Mouse (Mus musculus) heart, adult 2 months (tissue): ENCODE measurements around the gene Gch1.

Experiments
- CTCF ChIP-seq: fragments of 200-600 bp; IDR thresholded peaks from 2 replicates; pipeline ENCODE4 v1.8.1; 2022; ENCODE audit warnings: antibody characterized with exemption, mild to moderate bottlenecking, moderate library complexity
- EP300 ChIP-seq: fragments of 200-500 bp; IDR thresholded peaks from 2 replicates; pipeline ENCODE4 v1.6.1; 2011; ENCODE audit warnings: low read depth, low read length, control low read depth; ENCODE audit not compliant: insufficient read depth
- POLR2A ChIP-seq: fragments of 200-500 bp; IDR thresholded peaks from 2 replicates; pipeline ENCODE4 v1.6.1; 2011; ENCODE audit warnings: mild to moderate bottlenecking, low read depth, low read length, control low read depth; ENCODE audit not compliant: insufficient read depth

DNA sequence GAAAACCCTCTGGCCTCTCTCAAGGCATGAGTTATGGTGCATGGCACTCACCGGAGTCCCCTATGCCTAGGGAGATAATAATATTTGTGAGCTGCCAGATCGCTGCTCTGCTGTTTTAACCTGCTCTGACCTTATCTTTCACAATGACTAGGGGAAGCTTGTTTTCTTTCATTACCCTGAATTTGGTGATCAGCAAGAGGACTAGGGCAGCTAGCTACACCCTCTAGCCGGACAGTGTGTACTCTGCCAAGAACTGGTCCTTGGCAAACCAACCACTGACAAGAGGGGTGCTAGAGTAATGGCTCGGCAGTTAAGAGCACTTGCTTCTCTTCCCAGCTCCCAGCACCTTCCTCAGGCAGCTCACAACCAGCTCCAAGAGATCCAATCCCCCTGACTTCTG is 1.4 kb upstream of the Gch1 start:
- TF ChIP-seq CTCF, result no peak
- no peak for TF ChIP-seq POLR2A
- no peak for TF ChIP-seq EP300
